Mouse (Mus musculus) heart, embryonic 11.5 days (tissue): Measurements from ENCODE around the gene Prpf8. TPM values are rescaled to one million over a fixed set of nuclear protein-coding genes. Genes with fewer than 3 reads are reported as not detected.
A peak's percentile ranks its signal among the peaks of the same experiment; 100 is the strongest.

ENCODE experiments used
- ATAC-seq: fragments of 200-750 bp; cut with Nextera tagmentation; replicated peaks from 2 replicates; pipeline ENCODE4 v1.8.0; 2017; ENCODE audit warnings: moderate library complexity; ENCODE audit not compliant: insufficient number of reproducible peaks, low FRiP score, low TSS enrichment
- H3K27ac ChIP-seq: fragments of 300-500 bp; sonication (generic); 2 replicates; pipeline ENCODE4 v1.5.1; 2014; ENCODE audit warnings: mild to moderate bottlenecking, low read depth, low read length
- H3K27me3 ChIP-seq: fragments of 300-500 bp; sonication (generic); 2 replicates; pipeline ENCODE4 v1.6.1; 2014; ENCODE audit warnings: mild to moderate bottlenecking, low read length, mixed read lengths; ENCODE audit not compliant: control insufficient read depth, insufficient read depth
- H3K36me3 ChIP-seq: fragments of 300-500 bp; sonication (generic); 2 replicates; pipeline ENCODE4 v1.6.1; 2014; ENCODE audit warnings: mild to moderate bottlenecking, low read length, moderate library complexity, mixed read lengths; ENCODE audit not compliant: control insufficient read depth, insufficient read depth
- H3K4me1 ChIP-seq: fragments of 300-500 bp; sonication (generic); 2 replicates; pipeline ENCODE4 v1.6.1; 2014; ENCODE audit warnings: low read length; ENCODE audit not compliant: control insufficient read depth, insufficient read depth
- H3K4me2 ChIP-seq: fragments of 300-500 bp; sonication (generic); 2 replicates; pipeline ENCODE4 v1.6.1; 2014; ENCODE audit warnings: mild to moderate bottlenecking, moderate library complexity
- H3K4me3 ChIP-seq: fragments of 300-500 bp; sonication (generic); 2 replicates; pipeline ENCODE4 v1.5.1; 2014; ENCODE audit warnings: low read depth, low read length
- H3K9ac ChIP-seq: fragments of 300-500 bp; sonication (generic); 2 replicates; pipeline ENCODE4 v1.6.1; 2014; ENCODE audit warnings: mild to moderate bottlenecking, low read depth, low read length, moderate library complexity
- H3K9me3 ChIP-seq: fragments of 300-500 bp; sonication (generic); replicated peaks from 2 replicates; pipeline ENCODE4 v1.6.1; 2016; ENCODE audit warnings: low read length; ENCODE audit not compliant: control insufficient read depth
- WGBS: fragments of 180-500 bp; shearing (Covaris S2); extraction: QIAGEN DNeasy Blood & Tissue Kit; methylation state at CpG from one replicate; pipeline ENCODE4 v1.1.7; 2014; ENCODE audit not compliant: insufficient replicate concordance; 5-methylcytosine and 5-hydroxymethylcytosine counted together
- polyA plus RNA-seq: library from polyadenylated mRNA; unstranded; fragments of >200 nt; fragmentation: Nextera tagmentation; extraction: Ambion mirVana; gene quantifications from 2 replicates; pipeline ENCODE4 v1.2.1, GENCODE M21; 2014

Prpf8 gene
- polyA plus RNA-seq, 1 experiment from 2014 or later: 56.1 TPM

DNA sequence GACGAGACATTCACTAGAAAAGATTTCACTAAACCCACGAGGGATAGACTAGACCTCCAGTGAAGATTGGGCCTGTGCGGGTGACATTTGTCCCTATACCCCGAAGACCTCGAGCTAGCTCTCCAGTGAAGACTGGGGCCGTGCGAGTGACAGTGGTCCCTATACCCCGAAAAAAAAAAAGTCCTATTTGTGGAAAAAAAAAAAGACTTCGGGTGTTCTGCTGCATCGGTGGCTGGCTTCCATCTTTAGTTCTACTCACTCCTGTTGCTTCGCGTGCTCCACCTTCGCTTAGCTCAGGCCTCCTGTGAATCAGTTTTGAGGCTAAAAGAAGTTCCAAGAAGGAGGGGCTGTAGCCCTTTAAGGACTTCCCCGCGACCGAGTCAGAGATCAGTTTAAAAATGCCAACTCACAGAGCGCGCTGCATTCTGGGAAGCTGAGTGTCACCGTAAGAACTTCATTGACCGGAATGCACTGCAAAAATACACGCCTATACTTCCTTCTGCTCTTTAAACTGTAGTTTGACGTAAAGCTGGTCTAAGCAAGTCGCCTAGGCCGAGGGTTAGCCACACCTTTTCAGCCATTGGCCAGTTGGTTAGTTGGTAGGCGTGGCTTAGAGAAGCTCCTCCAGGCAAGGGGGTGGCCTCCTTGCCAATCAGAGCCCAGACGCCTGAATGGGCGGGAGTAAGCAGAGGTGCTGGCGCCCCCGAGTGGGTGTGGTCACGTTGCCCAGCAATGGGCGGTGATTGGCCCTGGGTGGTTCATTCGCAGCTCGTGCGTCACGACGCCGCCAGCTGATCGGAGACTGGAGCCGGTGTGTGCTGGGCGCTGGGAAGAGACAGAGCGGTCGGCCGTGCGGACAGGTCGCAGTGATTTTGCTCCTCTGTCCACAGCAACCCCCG is 25.5 kb upstream of the Prpf8 start, which contains the start of gene Tlcd2:
Tlcd2 (plus strand) TSS at position 872 of the 899 bp plus-strand sequence.
- peak within 1 kb of the TSS; percentile 92 for H3K4me3 ChIP-seq
- WGBS: under 1% methylated on average over 46 of the region's 46 CpGs
- H3K9ac ChIP-seq: peak within 1 kb of the TSS; percentile 88
- peak within 1 kb of the TSS; percentile 97 for H3K27ac ChIP-seq
- peaks cover 8% of the 10 kb centered on the region for H3K36me3 ChIP-seq
- no peaks in the 10 kb centered on the region for H3K9me3 ChIP-seq
- H3K4me1 ChIP-seq: peaks cover 18% of the 10 kb centered on the region
- peak; percentile 91 for ATAC-seq
- H3K27me3 ChIP-seq: no peaks in the 10 kb centered on the region
- peak within 1 kb of the TSS; percentile 81 for H3K4me2 ChIP-seq

DNA sequence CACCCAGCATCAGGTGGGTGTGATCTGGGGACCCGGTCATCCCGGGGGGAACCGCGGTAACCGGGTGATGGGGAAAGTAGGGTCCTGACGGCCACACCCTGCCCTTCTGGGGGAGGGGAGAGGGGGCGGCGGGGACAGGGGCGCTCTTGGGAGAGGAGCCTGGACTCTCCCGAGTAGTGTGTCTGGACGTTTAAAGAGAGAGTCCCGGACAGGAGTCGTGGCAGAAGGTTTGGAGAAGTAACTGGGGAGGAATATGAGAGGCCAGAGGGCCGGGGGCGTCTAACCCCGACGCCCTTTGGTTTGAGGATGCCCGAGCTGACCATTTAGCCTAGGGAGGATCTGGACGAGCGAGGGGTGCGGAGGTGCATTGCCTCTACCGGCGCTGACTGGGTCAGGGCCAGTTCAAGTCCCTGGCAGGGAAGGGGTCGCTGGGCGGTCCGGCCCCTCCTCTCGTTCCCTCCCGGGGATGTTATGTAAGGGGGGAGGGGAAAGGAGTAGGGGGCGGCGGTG is 24.8 kb upstream of the Prpf8 start:
- H3K9ac ChIP-seq: peak overlapping the region; percentile 88
- WGBS: 1% methylated on average over 30 of the region's 30 CpGs
- H3K9me3 ChIP-seq: no peaks in the 10 kb centered on the region
- ATAC-seq: peak; percentile 4; the same call in 1 of the 2 replicates
- peak overlapping the region; percentile 94 for H3K27ac ChIP-seq
- peak overlapping the region; percentile 92 for H3K4me3 ChIP-seq
- peak overlapping the region; percentile 81 for H3K4me2 ChIP-seq
- peaks cover 18% of the 10 kb centered on the region for H3K4me1 ChIP-seq
- H3K27me3 ChIP-seq: no peaks in the 10 kb centered on the region
- peaks cover 8% of the 10 kb centered on the region for H3K36me3 ChIP-seq

DNA sequence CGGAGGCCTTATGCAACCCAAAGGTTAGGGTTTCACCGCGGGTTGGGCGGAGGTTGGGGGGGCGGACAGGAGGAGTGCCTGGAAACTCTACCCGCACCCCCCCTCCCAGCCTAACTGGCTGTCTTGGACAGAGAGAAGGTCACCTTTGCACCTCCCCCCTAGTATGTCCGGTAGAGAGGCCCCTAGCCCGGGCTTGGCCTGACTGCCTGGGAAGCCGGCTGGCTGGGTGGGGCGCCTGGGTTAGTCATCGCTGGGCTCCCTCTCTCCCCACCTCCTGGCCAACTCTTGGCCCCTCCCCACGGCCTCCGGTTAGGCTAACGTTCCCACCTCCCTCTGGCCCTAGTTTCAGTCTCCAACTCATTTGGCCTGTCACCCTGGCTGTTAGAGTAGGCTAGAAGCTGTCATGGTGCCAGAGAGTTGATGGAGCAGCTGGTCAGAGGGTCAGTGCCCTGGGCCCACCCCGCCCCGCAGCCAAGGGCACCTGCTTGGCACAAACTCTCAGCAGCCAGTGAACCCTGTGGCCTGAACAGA is 24.3 kb upstream of the Prpf8 start:
- Histone ChIP-seq H3K27me3 (no peaks in the 10 kb centered on the region), H3K36me3 (peaks cover 8% of the 10 kb centered on the region), H3K4me2 (peak overlapping the region; percentile 81), H3K4me3 (peak overlapping the region; percentile 92), H3K9ac (peak overlapping the region; percentile 88), H3K4me1 (peaks cover 21% of the 10 kb centered on the region), H3K27ac (peak overlapping the region; percentile 94), H3K9me3 (no peaks in the 10 kb centered on the region)
- peak; percentile 20 for ATAC-seq
- WGBS: 6% methylated on average over 14 of the region's 16 CpGs

DNA sequence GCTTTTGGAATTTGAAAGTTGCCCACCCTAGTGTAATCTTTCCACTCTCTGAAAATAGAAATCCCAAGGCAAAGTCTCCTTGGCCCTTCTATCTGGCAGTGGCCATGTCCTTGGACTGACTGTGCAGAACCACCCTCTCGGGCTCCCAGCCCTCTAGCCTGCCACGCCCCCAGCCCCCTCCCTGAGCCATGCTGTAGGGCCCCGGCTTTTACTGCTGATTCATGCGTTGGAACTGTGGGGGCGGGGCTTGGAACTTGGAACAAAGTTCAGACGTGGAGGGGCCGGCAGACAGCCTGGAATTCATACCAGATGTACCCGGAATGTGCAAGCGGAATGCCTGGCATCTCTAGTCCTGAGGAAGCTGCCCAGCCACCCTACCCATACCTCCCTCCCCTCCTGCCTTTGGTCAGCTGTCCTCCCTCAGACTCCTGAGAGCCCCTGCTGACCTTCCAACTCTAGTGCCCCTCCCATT is 23.7 kb upstream of the Prpf8 start:
- Histone ChIP-seq H3K36me3 (peaks cover 8% of the 10 kb centered on the region), H3K9ac (peak overlapping the region; percentile 88), H3K4me3 (peak overlapping the region; percentile 92), H3K4me1 (peaks cover 26% of the 10 kb centered on the region), H3K27ac (peak overlapping the region; percentile 94), H3K9me3 (no peaks in the 10 kb centered on the region), H3K4me2 (peak overlapping the region; percentile 81), H3K27me3 (no peaks in the 10 kb centered on the region)
- ATAC-seq: peak; percentile 66
- under 1% methylated on average over 9 of the region's 9 CpGs for WGBS

DNA sequence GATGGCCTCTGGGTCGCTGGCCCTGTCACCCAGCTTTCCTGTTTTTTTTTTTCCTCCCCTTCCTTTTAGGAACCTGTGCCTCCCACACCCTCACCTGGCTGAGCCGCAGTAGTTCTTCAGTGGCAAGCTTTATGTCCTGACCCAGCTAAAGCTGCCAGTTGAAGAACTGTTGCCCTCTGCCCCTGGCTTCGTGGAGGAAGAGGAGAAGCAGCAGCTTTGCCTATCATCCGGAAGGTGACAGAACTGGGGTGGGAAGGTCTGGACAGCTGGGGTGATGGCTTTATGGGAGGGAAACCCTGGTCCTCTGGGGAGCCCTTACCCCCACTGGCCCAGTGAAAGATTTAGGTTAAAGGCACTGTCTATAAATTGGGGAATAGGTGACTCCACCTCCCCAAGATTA is 23.0 kb upstream of the Prpf8 start:
- Histone ChIP-seq H3K4me2 (peak overlapping the region; percentile 81), H3K27ac (peak overlapping the region; percentile 94), H3K9me3 (no peaks in the 10 kb centered on the region), H3K36me3 (peaks cover 8% of the 10 kb centered on the region), H3K4me1 (peaks cover 26% of the 10 kb centered on the region), H3K9ac (peak overlapping the region; percentile 2; the same call in 1 of the 2 replicates), H3K27me3 (no peaks in the 10 kb centered on the region), H3K4me3 (peak overlapping the region; percentile 92)
- ATAC-seq: no peak
- WGBS: 61% methylated on average over 4 of the region's 4 CpGs

DNA sequence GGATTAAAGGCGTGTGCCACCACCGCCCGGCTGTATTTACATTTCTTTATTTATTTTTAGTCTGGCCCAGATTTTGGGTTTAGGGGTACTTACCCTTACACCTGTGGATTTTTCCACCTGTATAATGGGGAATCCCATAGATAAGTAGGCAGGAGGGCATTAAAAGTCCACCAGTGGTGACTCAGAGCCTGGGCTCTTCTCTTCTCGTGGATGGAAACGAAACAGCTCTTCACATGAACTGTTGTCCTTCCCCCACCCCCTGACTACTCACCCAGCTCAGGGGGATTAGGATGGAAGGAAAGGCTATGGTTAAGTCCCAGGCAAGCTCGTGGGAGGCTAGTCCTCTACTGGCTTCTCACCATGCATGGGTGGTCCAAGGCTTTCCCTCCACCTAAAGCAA is 22.2 kb upstream of the Prpf8 start:
- no peak overlapping the region for H3K27ac ChIP-seq
- H3K9me3 ChIP-seq: no peaks in the 10 kb centered on the region
- H3K4me1 ChIP-seq: peaks cover 22% of the 10 kb centered on the region
- H3K9ac ChIP-seq: no peak overlapping the region
- H3K4me3 ChIP-seq: no peak overlapping the region
- H3K36me3 ChIP-seq: peaks cover 8% of the 10 kb centered on the region
- no peaks in the 10 kb centered on the region for H3K27me3 ChIP-seq
- ATAC-seq: no peak
- no peak overlapping the region for H3K4me2 ChIP-seq
- 87% methylated on average over 6 of the region's 6 CpGs for WGBS

DNA sequence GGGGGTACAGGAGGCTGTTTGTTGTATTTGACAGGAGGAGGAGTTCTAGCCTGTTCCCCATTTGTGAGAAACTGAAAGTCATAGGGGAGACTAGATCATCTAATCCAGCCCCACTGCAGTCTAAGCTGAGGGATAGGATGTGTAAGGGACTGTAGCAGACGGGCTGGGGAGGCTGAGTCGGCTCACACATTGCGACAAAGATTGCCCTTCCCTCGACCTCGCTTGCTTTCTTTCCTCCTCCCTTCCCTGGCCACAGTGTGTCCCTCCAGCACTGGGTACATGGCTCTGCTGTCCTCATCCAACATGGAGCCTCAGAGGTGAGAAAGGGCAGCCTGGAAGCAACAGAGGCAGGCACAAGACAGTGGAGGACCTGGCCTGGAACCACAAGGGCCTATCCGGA is 21.6 kb upstream of the Prpf8 start:
- H3K9me3 ChIP-seq: no peaks in the 10 kb centered on the region
- H3K9ac ChIP-seq: no peak overlapping the region
- WGBS: 90% methylated on average over 6 of the region's 6 CpGs
- H3K27me3 ChIP-seq: no peaks in the 10 kb centered on the region
- peaks cover 8% of the 10 kb centered on the region for H3K36me3 ChIP-seq
- H3K27ac ChIP-seq: no peak overlapping the region
- H3K4me1 ChIP-seq: peaks cover 16% of the 10 kb centered on the region
- ATAC-seq: no peak
- no peak overlapping the region for H3K4me2 ChIP-seq
- H3K4me3 ChIP-seq: no peak overlapping the region

DNA sequence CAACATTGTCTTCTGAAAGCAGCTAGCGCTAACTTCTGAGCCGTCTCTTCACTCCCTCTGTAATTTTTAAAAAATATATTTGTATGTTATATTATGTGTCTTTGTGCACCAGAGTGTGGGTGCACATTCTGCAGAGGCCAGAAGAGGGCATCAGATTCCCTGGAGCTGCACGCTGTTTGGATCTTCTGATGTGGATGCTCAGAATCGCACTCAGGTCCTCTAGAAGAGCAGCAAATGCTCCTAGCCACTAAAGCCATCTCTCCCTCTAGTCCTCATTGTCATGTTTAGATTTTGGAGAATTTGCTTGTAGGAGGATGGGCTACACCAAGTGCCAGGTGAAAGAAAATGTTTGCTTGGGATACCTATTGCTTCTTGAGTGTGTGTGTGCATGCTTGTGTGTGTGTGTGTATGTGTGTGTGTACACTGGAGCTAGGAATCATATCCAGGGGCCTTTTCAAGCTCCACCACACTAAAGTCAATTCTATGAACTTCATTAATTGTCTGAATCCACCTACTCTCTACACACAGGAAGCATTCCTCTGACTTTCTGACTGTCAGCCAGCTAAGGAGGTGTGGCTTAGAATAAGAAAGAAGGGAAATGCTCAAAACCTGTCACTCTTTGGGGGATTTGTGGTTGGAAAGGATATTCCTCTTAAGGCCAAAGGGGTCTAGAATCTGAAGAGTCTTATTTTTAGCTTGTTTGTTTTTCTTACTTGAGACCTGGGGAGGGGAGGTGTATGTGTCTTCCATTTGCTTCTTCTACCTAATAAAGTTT is 19.7 kb upstream of the Prpf8 start:
- H3K4me2 ChIP-seq: peak overlapping the region; percentile 92; the same call in 1 of the 2 replicates
- H3K4me1 ChIP-seq: peaks cover 15% of the 10 kb centered on the region
- no peaks in the 10 kb centered on the region for H3K27me3 ChIP-seq
- no peak for ATAC-seq
- peaks cover 8% of the 10 kb centered on the region for H3K36me3 ChIP-seq
- H3K9ac ChIP-seq: no peak overlapping the region
- H3K27ac ChIP-seq: peak overlapping the region; percentile 29; the same call in 1 of the 2 replicates
- 95% methylated on average over 4 of the region's 4 CpGs for WGBS
- no peaks in the 10 kb centered on the region for H3K9me3 ChIP-seq
- peak overlapping the region; percentile 52; the same call in 1 of the 2 replicates for H3K4me3 ChIP-seq
